In the genomic region with DNA sequence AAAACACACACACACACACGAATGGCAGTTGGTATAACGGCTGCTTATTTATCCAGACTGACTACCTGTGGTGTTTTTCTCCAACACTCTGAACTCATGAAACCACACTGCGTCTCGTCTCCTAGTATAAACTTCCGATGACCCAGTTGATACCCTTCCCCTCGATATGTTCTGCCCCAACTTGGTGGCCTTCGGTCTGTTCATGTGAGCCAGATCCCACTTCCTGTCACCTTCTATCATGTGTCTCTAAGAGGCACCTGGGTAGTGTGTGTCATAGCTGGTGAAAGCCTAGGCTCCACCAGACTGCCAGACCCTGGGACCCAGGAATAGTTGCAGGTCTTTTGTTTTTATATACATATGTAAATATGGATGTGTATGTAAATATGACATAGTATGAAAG, we compare ENCODE assay signal across 11 mouse cellular contexts.
"Had no signal": no experiment of that assay in that cellular context is flagged by ENCODE, and none has a peak within 500 bp of the region (broad histone marks: within the 10 kb centered on the region; RNA-seq: fewer than 3 reads in every experiment).

No protein-coding gene starts in this region.

- H3K9me3 ChIP-seq: kidney, embryonic 15.5 days; limb, embryonic 13.5 days; stomach, embryonic 15.5 days had no signal

- H3K27me3 ChIP-seq: kidney, embryonic 15.5 days; limb, embryonic 13.5 days; stomach, embryonic 15.5 days had no signal

- H3K27ac ChIP-seq: kidney, embryonic 15.5 days; limb, embryonic 13.5 days; liver, embryonic 14.5 days; stomach, embryonic 15.5 days had no signal

- H3K4me3 ChIP-seq: kidney, embryonic 15.5 days; limb, embryonic 13.5 days; stomach, embryonic 15.5 days had no signal

- DNase-seq: kidney, adult 2 months; kidney, postnatal 25 days; left cerebral cortex, postnatal 4 days; lung, adult 18-20 months; midbrain, embryonic 14.5 days; right cerebral cortex, postnatal 14 days had no signal

- H3K4me2 ChIP-seq: kidney, embryonic 15.5 days; limb, embryonic 13.5 days; stomach, embryonic 15.5 days had no signal

- H3K9ac ChIP-seq: kidney, embryonic 15.5 days; limb, embryonic 13.5 days; liver, embryonic 14.5 days; stomach, embryonic 15.5 days had no signal

- ATAC-seq: intestine, embryonic 16.5 days had no signal

- H3K36me3 ChIP-seq: kidney, embryonic 15.5 days; limb, embryonic 13.5 days; stomach, embryonic 15.5 days had no signal

- H3K4me1 ChIP-seq: kidney, embryonic 15.5 days; stomach, embryonic 15.5 days had no signal
